Mouse (Mus musculus): ENCODE data around the gene Higd1a. TPM values are rescaled to one million over a fixed set of nuclear protein-coding genes. Genes with fewer than 3 reads are reported as not detected.

Gene Higd1a
- polyA plus RNA-seq, 1 experiment from 2014 or later, result 243 TPM

DNA sequence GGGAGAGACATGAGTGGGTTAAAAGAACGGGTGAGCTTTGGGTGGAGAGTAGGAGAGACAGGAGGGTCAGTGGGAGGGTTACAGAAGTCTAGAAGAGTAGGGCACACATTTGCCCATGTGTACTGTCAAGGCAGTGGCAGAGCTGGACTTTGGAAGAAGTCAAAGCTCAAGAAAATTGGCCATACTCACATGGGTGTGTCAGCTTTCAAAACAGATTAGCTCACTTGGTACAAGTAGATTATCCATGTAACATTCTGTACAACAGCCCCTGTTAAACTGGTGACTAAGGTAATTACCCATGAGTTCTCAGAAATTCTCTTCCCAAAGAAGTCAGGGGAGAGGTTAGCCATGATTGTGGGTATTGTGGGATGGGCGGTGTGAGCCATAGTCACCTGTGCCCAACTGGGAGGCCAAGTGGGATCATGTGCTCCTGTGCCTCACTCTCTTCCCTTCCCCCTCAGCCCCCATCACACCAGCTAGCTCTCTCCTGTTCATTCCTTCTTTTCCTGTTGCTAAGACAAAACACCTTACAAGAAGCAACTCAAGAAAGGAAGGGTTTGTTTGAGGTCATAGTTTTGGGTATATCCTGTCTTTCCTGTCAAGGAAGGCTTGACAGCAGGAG, 14.0 kb upstream of the Higd1a start:
- Histone ChIP-seq H3K9ac (ENCODE audit: low read depth, low read length) (no peak overlapping the region), H3K27me3 (ENCODE audit: control insufficient read depth, insufficient read depth, low read length) (no peaks in the 10 kb centered on the region), H3K4me2 (no peak overlapping the region), H3K27ac (ENCODE audit: low read depth, low read length) (no peak overlapping the region), H3K36me3 (ENCODE audit: control insufficient read depth, insufficient read depth, low read length) (no peaks in the 10 kb centered on the region), H3K4me1 (ENCODE audit: control insufficient read depth, insufficient read depth, low read length) (no peaks in the 10 kb centered on the region), H3K4me3 (ENCODE audit: low read depth, low read length) (no peak overlapping the region), H3K9me3 (replicated peaks; ENCODE audit: control insufficient read depth, low read length) (no peaks in the 10 kb centered on the region)
- 76% methylated on average over 2 of the region's 2 CpGs for WGBS (ENCODE audit: insufficient replicate concordance)
- no peak for ATAC-seq (replicated peaks; ENCODE audit: insufficient number of reproducible peaks, low FRiP score, low TSS enrichment)

DNA sequence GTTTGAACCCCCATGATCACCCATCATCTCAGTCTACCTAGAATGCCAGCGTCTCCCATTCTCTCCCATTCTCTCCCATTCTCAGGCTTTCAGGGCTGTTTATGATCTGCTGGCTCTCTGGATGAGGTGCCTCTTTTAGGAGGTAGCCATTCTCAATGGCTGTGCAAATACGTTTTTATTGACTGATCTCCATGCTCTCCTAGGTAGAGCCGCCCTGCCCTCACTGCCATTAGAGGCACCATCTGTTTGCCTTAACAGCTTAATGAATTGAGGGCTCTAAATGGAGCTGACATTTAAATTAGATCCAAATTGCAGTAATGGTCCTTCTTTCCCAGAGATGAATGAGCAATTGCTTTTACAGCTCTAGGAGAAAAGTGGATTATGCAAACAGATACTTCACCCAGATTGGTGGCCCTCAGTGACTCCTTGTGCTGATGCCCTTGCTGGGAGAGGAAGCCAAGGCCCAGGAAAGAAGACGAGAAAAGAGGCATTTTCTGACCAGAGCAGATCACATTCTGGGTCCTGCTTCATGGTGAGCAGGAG, 11.9 kb upstream of the Higd1a start:
- ATAC-seq (replicated peaks; ENCODE audit: insufficient number of reproducible peaks, low FRiP score, low TSS enrichment), result no peak
- H3K36me3 ChIP-seq (ENCODE audit: control insufficient read depth, insufficient read depth, low read length), result no peaks in the 10 kb centered on the region
- H3K27ac ChIP-seq (ENCODE audit: low read depth, low read length), result no peak overlapping the region
- H3K4me3 ChIP-seq (ENCODE audit: low read depth, low read length), result no peak overlapping the region
- no peaks in the 10 kb centered on the region for H3K9me3 ChIP-seq (replicated peaks; ENCODE audit: control insufficient read depth, low read length)
- H3K4me1 ChIP-seq (ENCODE audit: control insufficient read depth, insufficient read depth, low read length), result no peaks in the 10 kb centered on the region
- H3K4me2 ChIP-seq, result no peak overlapping the region
- no peaks in the 10 kb centered on the region for H3K27me3 ChIP-seq (ENCODE audit: control insufficient read depth, insufficient read depth, low read length)
- H3K9ac ChIP-seq (ENCODE audit: low read depth, low read length), result no peak overlapping the region
- WGBS (ENCODE audit: insufficient replicate concordance), result 53% methylated on average over 4 of the region's 4 CpGs

DNA sequence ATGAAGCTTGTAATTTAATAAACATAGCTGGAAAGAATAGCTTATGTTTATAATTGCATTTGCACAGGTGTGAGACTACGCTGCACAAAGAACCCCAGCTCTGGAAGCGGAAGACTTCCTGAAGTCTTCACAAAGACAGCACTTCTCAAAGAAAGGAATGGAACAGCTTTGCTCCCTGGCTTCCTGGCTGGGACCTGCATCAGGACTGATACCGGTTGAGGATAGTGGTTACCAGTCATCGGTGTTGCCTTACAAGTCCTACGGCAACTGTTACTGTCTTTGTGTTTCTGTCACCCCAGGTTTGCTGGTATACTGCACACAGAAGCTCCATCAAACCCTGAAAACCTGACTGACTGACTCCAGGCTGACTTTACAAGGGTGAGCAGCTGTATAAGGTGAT, 11.3 kb upstream of the Higd1a start:
- Histone ChIP-seq H3K36me3 (ENCODE audit: control insufficient read depth, insufficient read depth, low read length) (no peaks in the 10 kb centered on the region), H3K27ac (ENCODE audit: low read depth, low read length) (no peak overlapping the region), H3K4me2 (no peak overlapping the region), H3K9me3 (replicated peaks; ENCODE audit: control insufficient read depth, low read length) (no peaks in the 10 kb centered on the region), H3K9ac (ENCODE audit: low read depth, low read length) (no peak overlapping the region), H3K4me1 (ENCODE audit: control insufficient read depth, insufficient read depth, low read length) (no peaks in the 10 kb centered on the region), H3K4me3 (ENCODE audit: low read depth, low read length) (no peak overlapping the region), H3K27me3 (ENCODE audit: control insufficient read depth, insufficient read depth, low read length) (no peaks in the 10 kb centered on the region)
- 82% methylated on average over 5 of the region's 5 CpGs for WGBS (ENCODE audit: insufficient replicate concordance)
- ATAC-seq (replicated peaks; ENCODE audit: insufficient number of reproducible peaks, low FRiP score, low TSS enrichment), result no peak

DNA sequence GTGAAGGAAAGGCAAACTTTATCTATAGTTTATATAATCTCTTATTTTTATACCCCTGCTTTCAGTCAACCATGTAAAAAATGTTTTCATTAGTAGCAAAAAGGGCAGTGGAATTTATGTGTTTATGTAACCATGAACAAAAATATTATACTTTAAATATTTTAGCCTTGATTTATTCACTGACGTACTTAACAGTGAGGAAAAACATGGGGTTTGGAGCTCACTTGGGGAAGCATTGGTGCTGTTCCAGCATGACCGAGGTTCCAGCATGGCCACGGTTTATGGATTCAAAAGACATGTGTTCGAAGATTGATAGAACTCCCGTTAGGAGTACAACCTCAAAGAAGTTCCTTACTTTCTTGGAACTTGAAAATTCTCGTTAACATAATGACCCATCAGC, 10.1 kb upstream of the Higd1a start:
- 88% methylated on average over 6 of the region's 6 CpGs for WGBS (ENCODE audit: insufficient replicate concordance)
- H3K4me3 ChIP-seq (ENCODE audit: low read depth, low read length), result no peak overlapping the region
- H3K9me3 ChIP-seq (replicated peaks; ENCODE audit: control insufficient read depth, low read length), result no peaks in the 10 kb centered on the region
- H3K4me1 ChIP-seq (ENCODE audit: control insufficient read depth, insufficient read depth, low read length), result no peaks in the 10 kb centered on the region
- H3K27ac ChIP-seq (ENCODE audit: low read depth, low read length), result no peak overlapping the region
- H3K27me3 ChIP-seq (ENCODE audit: control insufficient read depth, insufficient read depth, low read length), result no peaks in the 10 kb centered on the region
- no peaks in the 10 kb centered on the region for H3K36me3 ChIP-seq (ENCODE audit: control insufficient read depth, insufficient read depth, low read length)
- no peak overlapping the region for H3K9ac ChIP-seq (ENCODE audit: low read depth, low read length)
- ATAC-seq (replicated peaks; ENCODE audit: insufficient number of reproducible peaks, low FRiP score, low TSS enrichment), result no peak
- H3K4me2 ChIP-seq, result no peak overlapping the region

DNA sequence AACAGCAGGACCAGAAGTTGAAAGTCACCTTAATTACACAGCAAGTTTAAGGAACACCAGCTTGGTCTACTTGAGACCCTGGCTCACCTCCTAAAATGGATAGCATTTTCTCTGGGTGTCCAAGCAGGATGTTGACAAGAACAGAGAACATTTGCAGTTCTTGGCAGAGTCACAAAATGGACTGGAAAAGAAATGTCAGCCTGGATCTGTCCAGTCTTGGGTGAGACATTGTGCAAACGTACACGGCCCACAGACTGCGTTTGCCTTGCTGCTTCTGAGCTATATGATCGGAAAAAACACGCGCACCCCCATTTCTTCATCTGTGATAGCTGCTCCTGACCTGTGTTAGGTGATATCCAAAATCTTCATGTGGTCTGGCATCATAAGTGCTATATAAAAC, 9.5 kb upstream of the Higd1a start:
- no peak overlapping the region for H3K4me3 ChIP-seq (ENCODE audit: low read depth, low read length)
- H3K27me3 ChIP-seq (ENCODE audit: control insufficient read depth, insufficient read depth, low read length), result no peaks in the 10 kb centered on the region
- no peak overlapping the region for H3K4me2 ChIP-seq
- ATAC-seq (replicated peaks; ENCODE audit: insufficient number of reproducible peaks, low FRiP score, low TSS enrichment), result no peak
- no peak overlapping the region for H3K27ac ChIP-seq (ENCODE audit: low read depth, low read length)
- no peaks in the 10 kb centered on the region for H3K9me3 ChIP-seq (replicated peaks; ENCODE audit: control insufficient read depth, low read length)
- no peaks in the 10 kb centered on the region for H3K4me1 ChIP-seq (ENCODE audit: control insufficient read depth, insufficient read depth, low read length)
- no peaks in the 10 kb centered on the region for H3K36me3 ChIP-seq (ENCODE audit: control insufficient read depth, insufficient read depth, low read length)
- H3K9ac ChIP-seq (ENCODE audit: low read depth, low read length), result no peak overlapping the region
- 78% methylated on average over 6 of the region's 6 CpGs for WGBS (ENCODE audit: insufficient replicate concordance)

DNA sequence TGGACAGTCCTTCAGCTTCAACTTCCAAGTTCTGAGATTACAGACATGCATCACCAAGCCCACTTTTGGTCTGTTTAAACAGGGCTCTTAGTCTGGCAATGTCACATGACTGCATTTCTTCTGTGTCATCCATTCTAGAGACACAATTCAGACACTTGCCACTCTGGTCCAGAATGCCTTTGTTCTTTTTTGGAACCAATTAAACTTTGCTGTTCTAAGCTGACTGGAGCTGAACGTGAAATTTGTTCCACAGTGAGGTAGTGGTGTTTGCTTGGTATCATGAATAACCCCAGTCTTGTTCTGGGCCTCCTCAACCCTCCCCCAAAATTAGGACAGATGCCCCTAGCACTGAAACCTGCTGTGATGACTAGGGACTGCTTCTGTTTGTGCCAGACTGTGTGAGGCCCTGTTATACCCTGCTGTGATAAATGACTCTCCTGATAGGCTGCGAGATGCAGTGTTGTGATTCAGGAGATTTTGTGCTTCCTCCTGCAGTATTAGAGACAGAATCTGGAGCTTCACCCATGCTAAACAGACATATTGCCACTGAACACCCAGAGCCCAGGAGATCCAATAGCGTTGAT, 7.4 kb upstream of the Higd1a start:
- ATAC-seq (replicated peaks; ENCODE audit: insufficient number of reproducible peaks, low FRiP score, low TSS enrichment), result no peak
- Histone ChIP-seq H3K4me1 (ENCODE audit: control insufficient read depth, insufficient read depth, low read length) (no peaks in the 10 kb centered on the region), H3K4me3 (ENCODE audit: low read depth, low read length) (no peak overlapping the region), H3K36me3 (ENCODE audit: control insufficient read depth, insufficient read depth, low read length) (no peaks in the 10 kb centered on the region), H3K27me3 (ENCODE audit: control insufficient read depth, insufficient read depth, low read length) (no peaks in the 10 kb centered on the region), H3K9me3 (replicated peaks; ENCODE audit: control insufficient read depth, low read length) (no peaks in the 10 kb centered on the region), H3K9ac (ENCODE audit: low read depth, low read length) (no peak overlapping the region), H3K27ac (ENCODE audit: low read depth, low read length) (no peak overlapping the region), H3K4me2 (no peak overlapping the region)
- 40% methylated on average over 3 of the region's 3 CpGs for WGBS (ENCODE audit: insufficient replicate concordance)

DNA sequence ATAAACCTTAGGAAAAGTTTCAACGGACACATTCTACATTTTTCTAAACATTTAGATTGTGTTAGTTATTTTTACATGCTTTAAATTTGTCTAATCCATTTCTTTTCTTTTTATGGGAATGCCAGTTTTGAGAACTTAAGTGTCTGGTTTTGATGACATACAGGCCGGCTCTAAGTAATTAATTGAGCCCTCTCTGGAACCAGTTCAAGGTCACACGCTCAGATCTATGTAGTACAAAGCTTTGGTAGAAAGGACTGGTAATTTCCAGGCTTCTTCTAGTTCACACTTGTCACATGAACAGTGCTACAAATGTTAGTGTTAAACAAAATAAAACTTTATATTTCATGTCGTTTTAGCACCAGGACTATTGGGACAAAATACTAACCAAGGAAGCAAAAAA, 6.7 kb upstream of the Higd1a start:
- no peak overlapping the region for H3K27ac ChIP-seq (ENCODE audit: low read depth, low read length)
- no peak overlapping the region for H3K9ac ChIP-seq (ENCODE audit: low read depth, low read length)
- H3K4me1 ChIP-seq (ENCODE audit: control insufficient read depth, insufficient read depth, low read length), result no peaks in the 10 kb centered on the region
- no peak overlapping the region for H3K4me2 ChIP-seq
- no peak for ATAC-seq (replicated peaks; ENCODE audit: insufficient number of reproducible peaks, low FRiP score, low TSS enrichment)
- no peak overlapping the region for H3K4me3 ChIP-seq (ENCODE audit: low read depth, low read length)
- H3K36me3 ChIP-seq (ENCODE audit: control insufficient read depth, insufficient read depth, low read length), result no peaks in the 10 kb centered on the region
- H3K27me3 ChIP-seq (ENCODE audit: control insufficient read depth, insufficient read depth, low read length), result no peaks in the 10 kb centered on the region
- WGBS (ENCODE audit: insufficient replicate concordance), result 73% methylated on average over 4 of the region's 4 CpGs
- H3K9me3 ChIP-seq (replicated peaks; ENCODE audit: control insufficient read depth, low read length), result no peaks in the 10 kb centered on the region

DNA sequence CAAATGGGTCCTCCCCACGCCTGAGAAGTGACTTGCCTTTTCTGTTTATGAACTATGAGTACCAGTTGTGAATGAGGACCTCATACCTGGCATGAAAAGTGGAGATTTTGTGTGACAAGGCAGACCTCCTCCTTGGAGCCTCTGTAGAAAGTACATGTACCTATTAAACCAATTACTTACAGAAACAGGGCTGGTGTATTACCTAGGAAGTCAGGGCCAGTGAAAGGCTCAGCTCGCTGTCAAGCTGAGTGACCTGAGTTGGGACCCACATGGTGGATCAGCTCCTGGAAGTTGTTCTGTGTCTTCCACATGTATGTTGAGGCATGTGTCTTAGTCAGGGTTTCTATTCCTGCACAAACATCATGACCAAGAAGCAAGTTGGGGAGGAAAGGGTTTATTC, 2.8 kb upstream of the Higd1a start:
- 90% methylated on average over 2 of the region's 2 CpGs for WGBS (ENCODE audit: insufficient replicate concordance)
- H3K27me3 ChIP-seq (ENCODE audit: control insufficient read depth, insufficient read depth, low read length), result no peaks in the 10 kb centered on the region
- H3K36me3 ChIP-seq (ENCODE audit: control insufficient read depth, insufficient read depth, low read length), result no peaks in the 10 kb centered on the region
- H3K9ac ChIP-seq (ENCODE audit: low read depth, low read length), result no peak overlapping the region
- H3K4me3 ChIP-seq (ENCODE audit: low read depth, low read length), result no peak overlapping the region
- no peaks in the 10 kb centered on the region for H3K9me3 ChIP-seq (replicated peaks; ENCODE audit: control insufficient read depth, low read length)
- no peak overlapping the region for H3K4me2 ChIP-seq
- ATAC-seq (replicated peaks; ENCODE audit: insufficient number of reproducible peaks, low FRiP score, low TSS enrichment), result no peak
- H3K4me1 ChIP-seq (ENCODE audit: control insufficient read depth, insufficient read depth, low read length), result 0 out of 2 replicates have a peak, but pooled peaks cover 4% of the 10 kb centered on the region
- H3K27ac ChIP-seq (ENCODE audit: low read depth, low read length), result no peak overlapping the region

DNA sequence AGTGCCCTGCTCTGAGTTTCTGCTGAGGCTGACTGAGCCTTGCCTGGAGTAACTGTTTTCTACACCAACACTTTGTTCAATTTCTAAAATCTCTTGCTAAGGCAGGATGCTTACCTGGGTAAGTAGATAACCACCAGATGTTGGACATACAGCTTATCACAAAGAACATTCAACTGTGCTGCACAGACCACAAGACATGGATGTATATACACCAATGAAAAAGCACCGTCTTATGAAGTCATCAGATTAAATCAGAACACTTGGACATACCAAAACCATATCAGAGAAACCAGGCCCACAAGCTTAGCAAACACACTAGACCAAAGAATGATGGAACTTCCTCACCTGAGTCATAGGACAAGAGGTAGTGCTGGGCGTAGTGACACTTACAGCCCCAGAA, 1.2 kb upstream of the Higd1a start:
- Histone ChIP-seq H3K9ac (ENCODE audit: low read depth, low read length) (no peak overlapping the region), H3K4me2 (no peak overlapping the region), H3K4me3 (ENCODE audit: low read depth, low read length) (no peak overlapping the region), H3K9me3 (replicated peaks; ENCODE audit: control insufficient read depth, low read length) (no peaks in the 10 kb centered on the region), H3K36me3 (ENCODE audit: control insufficient read depth, insufficient read depth, low read length) (no peaks in the 10 kb centered on the region), H3K27me3 (ENCODE audit: control insufficient read depth, insufficient read depth, low read length) (no peaks in the 10 kb centered on the region), H3K27ac (ENCODE audit: low read depth, low read length) (no peak overlapping the region), H3K4me1 (ENCODE audit: control insufficient read depth, insufficient read depth, low read length) (0 out of 2 replicates have a peak, but pooled peaks cover 4% of the 10 kb centered on the region)
- ATAC-seq (replicated peaks; ENCODE audit: insufficient number of reproducible peaks, low FRiP score, low TSS enrichment), result no peak
- WGBS (ENCODE audit: insufficient replicate concordance), result 93% methylated on average over 2 of the region's 2 CpGs

Data from heart, embryonic 11.5 days (tissue).